Mouse (Mus musculus) midbrain, embryonic 15.5 days (tissue): ENCODE data around the gene Trim40. TPM values are rescaled to one million over a fixed set of nuclear protein-coding genes. Genes with fewer than 3 reads are reported as not detected.

Experiments used
- ATAC-seq: fragments of 200-750 bp; cut with Nextera tagmentation; replicated peaks from 2 replicates; pipeline ENCODE4 v1.8.0; 2017; ENCODE audit warnings: moderate TSS enrichment
- H3K27ac ChIP-seq: fragments of 300-500 bp; sonication (generic); 2 replicates; pipeline ENCODE4 v1.5.1; 2015; ENCODE audit warnings: mild to moderate bottlenecking, inconsistent platforms
- H3K27me3 ChIP-seq: fragments of 300-500 bp; sonication (generic); replicated peaks from 2 replicates; pipeline ENCODE4 v1.6.1; 2015; ENCODE audit warnings: inconsistent platforms
- H3K36me3 ChIP-seq: fragments of 300-500 bp; sonication (generic); replicated peaks from 2 replicates; pipeline ENCODE4 v1.6.1; 2015; ENCODE audit warnings: inconsistent platforms
- H3K4me1 ChIP-seq: fragments of 300-500 bp; sonication (generic); 2 replicates; pipeline ENCODE4 v1.6.1; 2015; ENCODE audit warnings: inconsistent platforms
- H3K4me2 ChIP-seq: fragments of 300-500 bp; sonication (generic); 2 replicates; pipeline ENCODE4 v1.6.1; 2015; ENCODE audit warnings: inconsistent platforms, mild to moderate bottlenecking, moderate library complexity
- H3K4me3 ChIP-seq: fragments of 300-500 bp; sonication (generic); 2 replicates; pipeline ENCODE4 v1.5.1; 2015; ENCODE audit warnings: mild to moderate bottlenecking, inconsistent platforms
- H3K9ac ChIP-seq: fragments of 300-500 bp; sonication (generic); 2 replicates; pipeline ENCODE4 v1.6.1; 2015; ENCODE audit warnings: mild to moderate bottlenecking, inconsistent platforms
- H3K9me3 ChIP-seq: fragments of 300-500 bp; sonication (generic); 2 replicates; pipeline ENCODE4 v1.6.1; 2016; ENCODE audit warnings: inconsistent platforms
- WGBS: fragments of 180-500 bp; shearing (Covaris S2); methylation state at CpG from one replicate; pipeline ENCODE4 v1.1.7; 2015; ENCODE audit warnings: mixed read lengths; 5-methylcytosine and 5-hydroxymethylcytosine counted together
- polyA plus RNA-seq: library from polyadenylated mRNA; unstranded; fragments of >200 nt; fragmentation: Nextera tagmentation; extraction: Ambion mirVana; gene quantifications from 2 replicates; pipeline ENCODE4 v1.2.1, GENCODE M21; 2015

The Trim40 gene
- not detected in 2 replicates for polyA plus RNA-seq

DNA sequence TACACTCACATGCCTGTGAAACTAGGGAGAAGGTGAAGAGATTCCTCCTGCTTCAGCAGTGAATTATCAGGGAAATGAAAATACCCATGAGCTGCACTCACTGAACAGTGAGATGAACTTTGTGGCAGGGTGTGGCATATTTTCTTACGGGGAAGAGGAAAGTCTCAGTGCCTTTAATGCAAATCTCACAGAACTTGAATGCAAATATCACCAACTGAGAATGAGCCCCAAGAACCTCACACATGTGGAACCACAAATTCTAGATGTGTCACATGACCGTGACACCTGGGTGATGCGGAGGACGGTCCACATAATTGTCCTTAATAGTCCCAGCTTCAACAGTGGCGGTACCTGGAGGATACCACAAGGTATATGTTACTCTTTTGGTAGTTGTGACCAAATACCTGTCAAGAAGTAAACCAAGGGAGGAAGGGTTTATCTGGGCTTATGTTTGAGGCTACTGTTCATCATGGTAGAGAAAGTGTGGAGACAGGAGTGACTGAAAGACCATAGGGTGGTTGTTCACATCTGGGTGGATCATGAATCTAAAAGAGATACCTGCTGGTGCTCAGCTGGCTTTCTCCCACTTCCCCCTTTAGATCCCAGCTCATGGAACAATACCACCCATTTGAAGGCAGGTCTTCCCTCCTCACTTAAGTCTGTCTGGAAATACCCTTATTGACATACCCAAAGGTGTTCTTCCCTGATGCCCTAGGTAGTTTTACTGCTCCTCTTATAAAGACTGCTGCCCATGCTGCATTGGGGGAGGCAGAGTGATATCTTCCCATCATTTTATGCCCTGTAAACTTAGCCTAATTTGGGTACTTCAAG, at the start of gene Trim40:
TSS of gene Trim40 (minus strand) at position 51 of the 831 bp plus-strand sequence.
- no peak for ATAC-seq
- H3K4me3 ChIP-seq: no peak within 1 kb of the TSS
- WGBS: 89% methylated on average over 5 of the region's 5 CpGs
- H3K27me3 ChIP-seq: no peaks in the 10 kb centered on the region
- no peaks in the 10 kb centered on the region for H3K9me3 ChIP-seq
- H3K4me1 ChIP-seq: no peaks in the 10 kb centered on the region
- no peak within 1 kb of the TSS for H3K4me2 ChIP-seq
- no peak within 1 kb of the TSS for H3K27ac ChIP-seq
- no peak within 1 kb of the TSS for H3K9ac ChIP-seq
- no peaks in the 10 kb centered on the region for H3K36me3 ChIP-seq

DNA sequence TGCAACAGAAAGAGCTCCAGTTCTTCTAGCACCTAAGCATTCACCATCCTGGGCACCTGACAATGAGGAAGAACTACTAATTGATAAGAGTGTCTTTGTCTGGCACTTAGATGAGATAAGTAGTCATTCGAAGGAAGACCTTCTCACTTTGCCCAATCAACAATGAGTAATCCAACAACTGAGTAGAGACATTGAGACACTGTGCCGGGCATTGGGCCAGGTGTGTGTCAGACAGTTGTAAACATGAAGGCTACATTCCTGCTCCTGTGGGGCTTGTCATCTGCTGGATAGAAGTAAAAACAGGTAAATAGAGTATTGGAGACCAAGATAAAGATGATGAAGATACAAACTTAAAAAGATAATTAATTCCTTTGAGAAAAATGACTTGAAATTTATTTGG, 48.1 kb upstream of the Trim40 start:
- H3K9ac ChIP-seq: no peak overlapping the region
- peaks cover 8% of the 10 kb centered on the region for H3K4me1 ChIP-seq
- ATAC-seq: no peak
- 89% methylated on average over 2 of the region's 2 CpGs for WGBS
- no peak overlapping the region for H3K4me3 ChIP-seq
- H3K27me3 ChIP-seq: peaks cover 26% of the 10 kb centered on the region
- H3K9me3 ChIP-seq: no peaks in the 10 kb centered on the region
- H3K27ac ChIP-seq: no peak overlapping the region
- H3K36me3 ChIP-seq: no peaks in the 10 kb centered on the region
- H3K4me2 ChIP-seq: no peak overlapping the region

DNA sequence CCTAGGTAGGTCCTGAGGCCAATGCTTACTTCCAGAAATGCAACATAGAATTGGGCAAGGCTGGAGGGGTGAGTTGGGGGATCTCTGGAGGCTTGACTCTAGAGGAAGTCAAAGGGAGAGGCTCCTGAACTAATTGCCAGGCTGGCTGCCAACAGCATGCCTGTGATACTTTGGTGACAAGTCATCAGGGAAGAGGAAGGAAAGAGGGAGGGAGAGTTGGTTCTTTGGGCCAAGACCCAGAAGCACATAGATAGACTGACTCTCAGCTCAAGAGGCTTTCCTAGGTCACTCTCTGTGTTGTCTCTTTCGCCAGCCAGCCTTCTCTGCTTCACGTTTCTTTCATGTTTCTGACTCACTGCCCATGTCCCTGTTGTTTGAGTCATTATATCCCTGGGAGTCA, 41.9 kb upstream of the Trim40 start:
- H3K36me3 ChIP-seq: no peaks in the 10 kb centered on the region
- H3K4me1 ChIP-seq: no peaks in the 10 kb centered on the region
- no peak overlapping the region for H3K4me3 ChIP-seq
- no peaks in the 10 kb centered on the region for H3K9me3 ChIP-seq
- H3K9ac ChIP-seq: no peak overlapping the region
- WGBS: 68% methylated on average over 2 of the region's 2 CpGs
- H3K4me2 ChIP-seq: no peak overlapping the region
- H3K27ac ChIP-seq: no peak overlapping the region
- no peak for ATAC-seq
- no peaks in the 10 kb centered on the region for H3K27me3 ChIP-seq

DNA sequence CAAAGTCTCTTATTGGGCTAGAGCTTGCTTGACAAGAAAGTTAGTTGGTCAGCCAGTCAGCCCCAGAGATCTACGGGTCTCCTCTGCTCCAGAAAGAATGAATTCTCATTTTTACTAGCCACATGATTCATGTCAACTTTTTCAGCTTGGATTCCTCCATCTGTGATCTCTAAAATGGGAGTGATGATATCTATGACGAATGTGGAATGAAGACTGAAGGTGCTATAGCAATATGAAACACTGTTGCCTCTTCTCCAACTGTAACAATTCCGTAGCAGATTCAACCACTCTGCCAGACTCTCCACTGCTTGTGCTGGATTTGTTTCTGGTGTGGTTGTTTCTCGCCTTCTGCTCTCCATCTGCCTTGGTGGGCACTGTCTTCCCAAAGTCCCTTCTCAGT, 41.2 kb upstream of the Trim40 start:
- H3K27ac ChIP-seq: no peak overlapping the region
- no peaks in the 10 kb centered on the region for H3K9me3 ChIP-seq
- no peak overlapping the region for H3K4me2 ChIP-seq
- WGBS: 85% methylated on average over 4 of the region's 4 CpGs
- H3K4me3 ChIP-seq: no peak overlapping the region
- H3K36me3 ChIP-seq: no peaks in the 10 kb centered on the region
- no peaks in the 10 kb centered on the region for H3K27me3 ChIP-seq
- no peak for ATAC-seq
- no peaks in the 10 kb centered on the region for H3K4me1 ChIP-seq
- no peak overlapping the region for H3K9ac ChIP-seq

DNA sequence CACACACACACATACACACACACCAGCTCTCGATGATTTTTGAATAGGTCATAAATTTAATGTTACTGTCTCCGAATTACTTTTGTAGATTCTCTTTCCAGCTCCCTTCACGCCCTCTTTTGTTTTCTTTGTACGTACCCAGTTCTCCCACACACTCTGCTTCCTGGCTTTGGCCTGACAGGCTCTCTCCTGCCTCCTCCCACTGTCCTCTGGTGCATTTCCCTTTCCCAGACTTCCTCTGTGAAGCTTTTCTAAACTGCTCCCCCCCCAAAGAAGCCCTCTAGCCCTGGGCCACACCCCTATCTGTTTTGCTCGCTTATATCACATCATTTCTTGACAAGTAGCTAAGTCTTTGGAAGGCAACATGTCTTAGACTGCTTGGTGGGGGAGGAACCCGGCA, 40.3 kb upstream of the Trim40 start:
- Histone ChIP-seq H3K4me2 (no peak overlapping the region), H3K4me3 (no peak overlapping the region), H3K4me1 (no peaks in the 10 kb centered on the region), H3K36me3 (no peaks in the 10 kb centered on the region), H3K27ac (no peak overlapping the region), H3K9me3 (no peaks in the 10 kb centered on the region), H3K27me3 (no peaks in the 10 kb centered on the region), H3K9ac (no peak overlapping the region)
- ATAC-seq: no peak
- WGBS: 83% methylated on average over 6 of the region's 6 CpGs

DNA sequence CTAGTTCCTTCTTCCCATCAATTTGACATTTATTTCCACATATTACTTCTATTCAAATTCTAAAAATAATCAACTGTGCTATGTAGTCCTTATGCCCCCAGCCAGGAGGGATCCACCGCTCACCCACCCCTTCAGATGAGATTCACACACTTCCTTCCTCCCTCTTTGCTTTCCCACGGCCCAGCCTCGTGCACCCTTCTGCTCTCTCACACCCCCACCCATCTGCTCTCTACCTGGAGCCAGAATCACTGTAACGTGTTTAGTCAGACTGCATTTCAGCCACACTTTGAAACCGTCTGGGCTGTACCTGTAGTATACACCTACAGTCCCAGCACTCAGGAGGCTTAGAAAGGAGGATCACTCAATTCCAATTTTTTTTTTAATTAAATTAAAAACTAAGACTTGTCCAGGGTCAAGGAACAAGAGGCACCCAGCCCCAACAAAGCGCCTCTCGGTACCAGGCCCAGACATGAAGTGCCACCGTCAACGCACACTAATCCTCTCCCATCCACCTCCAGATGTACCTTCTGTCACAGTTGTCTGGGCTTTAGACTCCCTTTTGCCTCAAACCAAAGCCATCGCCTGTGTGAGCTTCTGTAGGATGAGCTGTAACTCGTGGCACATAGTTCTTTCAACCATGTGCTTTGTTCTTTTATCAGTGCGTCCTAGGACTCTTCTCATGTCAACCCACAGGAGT, 39.5 kb upstream of the Trim40 start:
- Histone ChIP-seq H3K4me3 (no peak overlapping the region), H3K27me3 (no peaks in the 10 kb centered on the region), H3K4me2 (no peak overlapping the region), H3K36me3 (no peaks in the 10 kb centered on the region), H3K27ac (no peak overlapping the region), H3K9ac (no peak overlapping the region), H3K4me1 (no peaks in the 10 kb centered on the region), H3K9me3 (no peaks in the 10 kb centered on the region)
- no peak for ATAC-seq
- 81% methylated on average over 12 of the region's 12 CpGs for WGBS

DNA sequence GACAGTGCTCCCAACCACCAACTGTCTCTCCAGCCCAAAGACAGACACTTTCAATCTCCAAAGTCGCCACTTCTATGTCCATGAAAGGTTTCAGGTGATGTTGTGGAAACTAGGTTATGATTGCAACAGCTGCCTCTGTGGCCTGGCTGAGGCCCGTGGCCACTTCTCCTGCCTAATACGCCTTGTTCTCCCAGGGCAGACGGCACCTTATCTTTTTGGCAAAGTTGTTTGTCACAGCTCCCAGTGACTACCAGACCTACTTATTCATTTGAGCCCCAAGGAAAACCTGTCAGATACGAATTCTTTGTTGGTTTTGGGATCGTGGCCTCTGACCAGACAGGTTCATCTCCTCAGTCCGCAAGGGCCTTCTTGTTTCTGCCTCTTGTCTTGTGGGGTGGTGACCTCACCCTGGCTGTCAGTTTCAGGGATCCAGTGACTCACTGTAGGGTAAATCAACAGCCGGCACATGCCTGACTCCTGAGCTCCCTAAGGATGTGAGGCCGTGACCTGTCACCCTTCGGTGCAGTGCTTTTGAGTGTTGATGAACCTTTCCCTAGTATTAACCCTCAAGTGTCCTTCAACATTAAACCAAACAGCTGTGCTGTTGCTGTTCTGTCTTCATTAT, 37.7 kb upstream of the Trim40 start:
- H3K9me3 ChIP-seq: no peaks in the 10 kb centered on the region
- no peak overlapping the region for H3K4me2 ChIP-seq
- no peak overlapping the region for H3K9ac ChIP-seq
- ATAC-seq: no peak
- no peak overlapping the region for H3K27ac ChIP-seq
- WGBS: 71% methylated on average over 10 of the region's 10 CpGs
- no peaks in the 10 kb centered on the region for H3K4me1 ChIP-seq
- H3K36me3 ChIP-seq: no peaks in the 10 kb centered on the region
- no peaks in the 10 kb centered on the region for H3K27me3 ChIP-seq
- H3K4me3 ChIP-seq: no peak overlapping the region

DNA sequence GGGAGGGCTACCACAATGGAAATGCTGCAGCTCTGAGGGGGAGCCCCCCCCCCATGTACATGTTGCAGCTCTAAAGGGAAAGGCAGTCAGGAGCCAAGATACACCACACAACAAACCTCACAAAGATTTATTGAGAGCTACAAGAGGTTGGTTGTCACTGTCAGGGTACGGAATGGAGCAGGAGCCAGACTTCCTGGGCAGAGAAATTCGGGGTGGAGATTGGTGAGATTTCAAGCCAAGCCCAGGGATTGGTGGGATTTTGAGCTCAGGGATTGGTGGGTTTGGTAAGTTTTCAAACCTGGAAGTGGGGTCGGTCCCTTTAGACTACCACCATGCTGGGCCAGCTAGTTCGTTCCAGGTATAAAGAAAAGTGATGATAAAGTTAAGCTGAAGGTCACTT, 33.6 kb upstream of the Trim40 start:
- Histone ChIP-seq H3K36me3 (no peaks in the 10 kb centered on the region), H3K4me3 (no peak overlapping the region), H3K4me1 (no peaks in the 10 kb centered on the region), H3K9ac (no peak overlapping the region), H3K27ac (no peak overlapping the region), H3K27me3 (no peaks in the 10 kb centered on the region), H3K9me3 (no peaks in the 10 kb centered on the region), H3K4me2 (no peak overlapping the region)
- 56% methylated on average over 4 of the region's 4 CpGs for WGBS
- no peak for ATAC-seq

DNA sequence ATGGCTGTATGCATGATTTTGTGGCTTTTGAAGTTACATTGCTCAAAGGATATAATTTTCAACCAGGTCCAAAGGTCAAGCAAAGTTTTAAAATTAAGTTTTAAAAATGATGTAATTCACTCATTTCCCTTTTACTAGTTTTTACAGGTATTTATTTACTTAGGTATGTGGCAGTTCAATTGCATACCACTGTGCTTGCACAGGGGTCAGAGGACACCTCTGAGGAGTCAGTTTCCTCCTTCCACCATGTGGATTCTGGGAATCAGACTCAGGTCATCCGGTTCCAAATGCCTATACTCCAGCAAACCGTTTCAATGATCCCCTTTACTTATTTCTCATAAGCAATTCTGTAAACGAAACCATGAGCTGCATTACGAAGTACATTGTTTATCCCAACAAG, 32.8 kb upstream of the Trim40 start:
- Histone ChIP-seq H3K27ac (no peak overlapping the region), H3K27me3 (no peaks in the 10 kb centered on the region), H3K4me3 (no peak overlapping the region), H3K36me3 (no peaks in the 10 kb centered on the region), H3K4me2 (no peak overlapping the region), H3K4me1 (no peaks in the 10 kb centered on the region), H3K9me3 (no peaks in the 10 kb centered on the region), H3K9ac (no peak overlapping the region)
- no peak for ATAC-seq
- 84% methylated on average over 4 of the region's 4 CpGs for WGBS

DNA sequence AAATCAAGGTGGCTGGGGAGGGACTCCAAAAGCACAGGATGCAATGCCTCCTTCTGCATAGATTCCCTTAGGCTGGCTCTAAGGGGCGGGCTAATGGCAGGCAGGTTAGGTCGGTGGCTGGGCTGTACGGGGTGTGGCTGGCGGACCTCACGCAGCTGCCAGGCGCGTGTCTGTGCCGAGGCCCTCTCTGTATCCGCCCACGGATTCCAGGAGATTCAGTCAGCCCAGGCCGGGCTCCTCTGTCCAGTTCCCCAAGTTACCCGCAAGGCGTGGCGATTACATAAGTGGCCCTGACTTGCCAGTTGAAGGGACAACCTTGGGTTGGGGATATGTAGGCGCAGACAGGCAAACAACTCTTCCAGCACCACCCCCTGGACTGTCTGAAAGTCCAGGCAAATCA, 30.3 kb upstream of the Trim40 start:
- no peaks in the 10 kb centered on the region for H3K4me1 ChIP-seq
- no peak overlapping the region for H3K9ac ChIP-seq
- ATAC-seq: no peak
- no peak overlapping the region for H3K27ac ChIP-seq
- no peak overlapping the region for H3K4me2 ChIP-seq
- no peaks in the 10 kb centered on the region for H3K27me3 ChIP-seq
- H3K4me3 ChIP-seq: no peak overlapping the region
- 56% methylated on average over 15 of the region's 15 CpGs for WGBS
- H3K9me3 ChIP-seq: no peaks in the 10 kb centered on the region
- no peaks in the 10 kb centered on the region for H3K36me3 ChIP-seq

DNA sequence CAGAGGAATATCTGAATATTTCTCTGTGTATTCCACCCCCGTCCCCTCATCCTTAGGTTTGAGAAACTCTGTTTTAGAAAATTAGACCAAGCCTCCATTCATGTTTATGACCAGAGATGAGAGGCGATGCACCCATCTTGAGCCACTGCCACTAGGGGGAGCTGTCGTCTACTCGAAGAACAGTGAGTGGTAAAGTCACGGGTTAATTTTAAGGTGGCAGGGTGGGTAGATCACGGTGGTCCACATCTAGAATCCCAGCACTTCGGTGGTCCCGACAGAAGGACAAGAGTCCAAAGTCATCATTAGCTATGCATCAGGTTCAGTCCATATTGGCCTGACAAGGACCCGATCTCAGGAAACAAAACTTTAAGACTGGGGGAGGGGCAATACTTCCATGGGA, 25.2 kb upstream of the Trim40 start:
- H3K9ac ChIP-seq: no peak overlapping the region

DNA sequence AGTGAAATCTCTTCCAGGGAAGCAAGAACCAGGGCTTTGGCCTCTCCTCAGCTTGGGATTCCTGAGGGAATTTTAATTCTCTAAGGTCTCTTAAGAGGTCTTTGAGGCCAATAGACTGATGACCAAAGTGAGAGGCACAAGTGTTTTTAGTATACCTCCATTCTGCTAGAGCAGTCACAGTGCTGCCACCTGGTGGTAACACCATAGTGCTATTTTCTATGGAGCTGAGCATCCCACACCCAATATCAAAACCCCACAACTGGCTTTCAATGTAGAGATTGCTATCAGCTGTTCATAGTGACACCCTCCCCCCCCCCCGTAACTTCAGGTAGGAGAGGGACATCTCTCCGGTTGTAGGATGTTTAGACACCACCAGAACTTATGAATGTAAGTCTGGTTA, 24.2 kb upstream of the Trim40 start:
- H3K36me3 ChIP-seq: no peaks in the 10 kb centered on the region
- H3K9ac ChIP-seq: no peak overlapping the region
- no peaks in the 10 kb centered on the region for H3K4me1 ChIP-seq
- no peak overlapping the region for H3K4me2 ChIP-seq
- H3K27ac ChIP-seq: no peak overlapping the region
- no peak for ATAC-seq
- H3K9me3 ChIP-seq: no peaks in the 10 kb centered on the region
- 2% methylated on average over 2 of the region's 2 CpGs for WGBS
- no peak overlapping the region for H3K4me3 ChIP-seq
- no peaks in the 10 kb centered on the region for H3K27me3 ChIP-seq

More for the DNA sequence above, 25.2 kb upstream of the Trim40 start:
- Histone ChIP-seq H3K4me3 (no peak overlapping the region), H3K27ac (no peak overlapping the region), H3K9me3 (no peaks in the 10 kb centered on the region), H3K36me3 (no peaks in the 10 kb centered on the region), H3K27me3 (no peaks in the 10 kb centered on the region), H3K4me2 (no peak overlapping the region), H3K4me1 (no peaks in the 10 kb centered on the region)
- WGBS: 14% methylated on average over 9 of the region's 9 CpGs
- ATAC-seq: peak; percentile 11; the same call in 1 of the 2 replicates
